Mouse (Mus musculus): ENCODE measurements around the gene Zdhhc23.

DNA sequence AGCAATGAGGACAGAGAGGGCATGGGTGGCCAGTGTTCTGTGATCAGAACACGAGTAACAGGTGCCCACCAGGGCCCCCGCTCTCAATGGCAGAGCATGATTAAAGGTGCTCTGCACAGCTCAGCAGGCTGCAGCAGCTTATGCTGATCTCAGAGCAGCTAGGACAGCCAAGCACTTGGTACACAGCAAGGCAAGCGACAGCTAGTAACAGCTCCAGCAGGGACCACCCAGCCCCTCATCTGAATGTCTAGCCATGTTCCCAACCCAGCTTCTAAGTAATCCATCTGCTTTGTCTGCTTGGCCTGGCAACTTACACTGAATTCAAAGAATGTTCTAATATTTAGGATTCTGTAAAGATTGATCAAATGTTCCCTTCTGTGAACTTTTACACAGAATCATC, 15.8 kb downstream of the Zdhhc23 start:
- TF ChIP-seq POLR2A (IDR thresholded peaks at IDR 0.05; ENCODE audit: extremely low read depth, insufficient read depth, low read length): no peak
- TF ChIP-seq CTCF (IDR thresholded peaks at IDR 0.05; ENCODE audit: low read depth, low read length): no peak
